In the genomic region with DNA sequence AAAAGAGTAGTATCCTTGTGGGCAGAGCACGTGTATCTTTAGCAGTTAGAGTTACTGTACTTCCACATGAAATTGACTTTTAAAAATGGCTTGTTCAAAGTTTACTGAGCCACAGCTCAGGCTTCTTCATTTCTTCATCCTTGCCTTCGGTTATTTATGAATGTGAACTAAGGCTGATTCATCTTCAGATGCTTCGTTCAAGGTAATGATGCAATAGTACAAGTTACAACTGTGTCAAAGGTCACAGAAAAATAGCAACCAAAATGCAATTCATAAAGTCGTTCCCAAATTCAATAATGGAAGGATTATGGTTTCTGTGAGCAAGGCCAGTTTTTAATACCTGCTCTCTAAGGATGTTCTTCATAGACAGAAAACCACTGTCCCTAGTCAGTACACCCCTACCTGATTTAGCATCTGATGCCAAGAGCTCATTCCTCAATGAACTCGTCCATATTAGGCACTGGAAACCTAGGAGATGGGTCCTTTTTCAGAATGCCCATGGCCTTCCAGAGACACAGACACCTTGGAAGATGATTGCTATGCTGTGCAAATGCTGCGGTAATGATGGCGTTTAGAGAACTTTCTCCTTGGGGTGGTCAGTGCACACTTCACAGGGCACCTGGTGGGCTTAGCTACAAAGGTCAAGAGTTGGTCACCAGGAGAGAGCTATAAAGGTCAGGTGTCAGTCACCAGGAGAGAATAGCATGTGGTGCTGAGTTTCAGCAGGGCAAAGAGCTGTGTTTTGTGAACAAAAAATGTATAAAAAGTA, we compare ENCODE assay signal across 22 mouse cellular contexts. TPM values are rescaled to one million over a fixed set of nuclear protein-coding genes. Genes with fewer than 3 reads are reported as not detected.
DNase-seq lines count a peak whose midpoint lies in the region; ATAC-seq lines count a peak whose summit lies in the region.
"Had no signal": no experiment of that assay in that cellular context is flagged by ENCODE, and none has a peak within 500 bp of the region (broad histone marks: within the 10 kb centered on the region; RNA-seq: fewer than 3 reads in every experiment).

No protein-coding gene starts in this region.

- H3K4me1 ChIP-seq in liver, embryonic 11.5 days (replicated peaks; ENCODE audit: control insufficient read depth, insufficient read depth, low read length) = no peaks in the 10 kb centered on the region; the same call in 1 of the 2 replicates
- H3K4me1 ChIP-seq in liver, embryonic 12.5 days = 0 out of 2 replicates have a peak, but pooled peaks cover 8% of the 10 kb centered on the region
- H3K4me1 ChIP-seq: embryonic facial prominence, embryonic 10.5 days; forebrain, embryonic 13.5 days; hindbrain, embryonic 10.5 days had no signal

- no peaks in the 10 kb centered on the region for H3K9me3 ChIP-seq in liver, embryonic 11.5 days (ENCODE audit: control insufficient read depth, low read length)
- H3K9me3 ChIP-seq in liver, embryonic 12.5 days (replicated peaks) = no peaks in the 10 kb centered on the region
- H3K9me3 ChIP-seq: embryonic facial prominence, embryonic 10.5 days; forebrain, embryonic 13.5 days; heart, embryonic 15.5 days; hindbrain, embryonic 10.5 days had no signal

- WGBS in liver, embryonic 11.5 days = 82% methylated on average over 7 of the region's 7 CpGs
- 67% methylated on average over 7 of the region's 7 CpGs for WGBS in liver, embryonic 12.5 days (ENCODE audit: insufficient replicate concordance)

- H3K27ac ChIP-seq in liver, embryonic 11.5 days (ENCODE audit: low read depth, low read length) = no peak overlapping the region
- no peak overlapping the region for H3K27ac ChIP-seq in liver, embryonic 12.5 days
- H3K27ac ChIP-seq: embryonic facial prominence, embryonic 10.5 days; forebrain, embryonic 13.5 days; gastrocnemius, adult 2 months; heart, adult 2 months; heart, embryonic 15.5 days; hindbrain, embryonic 10.5 days; hindbrain, embryonic 14.5 days had no signal

- no peaks in the 10 kb centered on the region for H3K36me3 ChIP-seq in liver, embryonic 11.5 days (ENCODE audit: control insufficient read depth, insufficient read depth, low read length)
- H3K36me3 ChIP-seq in liver, embryonic 12.5 days = no peaks in the 10 kb centered on the region
- H3K36me3 ChIP-seq: embryonic facial prominence, embryonic 10.5 days; heart, embryonic 15.5 days; hindbrain, embryonic 10.5 days had no signal

- ATAC-seq in liver, embryonic 11.5 days (replicated peaks; ENCODE audit: low FRiP score) = no peak
- ATAC-seq in liver, embryonic 12.5 days = no peak
- ATAC-seq: forebrain, embryonic 13.5 days; forebrain, postnatal 0 days had no signal

- H3K4me2 ChIP-seq in liver, embryonic 11.5 days = no peak overlapping the region
- no peak overlapping the region for H3K4me2 ChIP-seq in liver, embryonic 12.5 days
- H3K4me2 ChIP-seq: forebrain, embryonic 13.5 days; heart, embryonic 11.5 days; heart, embryonic 15.5 days; hindbrain, embryonic 14.5 days had no signal

- H3K4me3 ChIP-seq in liver, embryonic 11.5 days (ENCODE audit: low read depth, low read length) = no peak overlapping the region
- no peak overlapping the region for H3K4me3 ChIP-seq in liver, embryonic 12.5 days
- H3K4me3 ChIP-seq: embryonic facial prominence, embryonic 10.5 days; forebrain, embryonic 13.5 days; gastrocnemius, adult 2 months; heart, adult 2 months; heart, embryonic 15.5 days; hindbrain, embryonic 10.5 days had no signal

- peak; percentile 25 to 83 for DNase-seq in adrenal gland, adult (ENCODE audit: inconsistent age in 2 of 2, low spot score in 1 of 2)
- no peak for DNase-seq in adrenal gland, adult 8-10 months
- peak; percentile 20 for DNase-seq in liver, embryonic 11.5 days (ENCODE audit: low spot score)
- DNase-seq in NIH3T3 (ENCODE audit: low read depth) = peak; percentile 62
- DNase-seq in skeletal muscle tissue, adult 2 months (ENCODE audit: low read depth, low spot score) = peak; percentile 20
- DNase-seq in layer of hippocampus, postnatal 36 days = no peak
- DNase-seq in frontal cortex, postnatal 25 days (ENCODE audit: low spot score in 2 of 2) = no peak
- DNase-seq: adrenal gland, postnatal 14 days; cerebellum, adult 18-20 months; cerebellum, adult 9-11 months; forebrain, postnatal 0 days; gastrocnemius, adult 2 months; gastrocnemius, postnatal 25 days; heart, adult 2 months had no signal

- H3K27me3 ChIP-seq in liver, embryonic 11.5 days (replicated peaks; ENCODE audit: control insufficient read depth, insufficient read depth, low read length) = no peaks in the 10 kb centered on the region
- no peaks in the 10 kb centered on the region for H3K27me3 ChIP-seq in liver, embryonic 12.5 days (replicated peaks)
- H3K27me3 ChIP-seq: CH12.LX; forebrain, embryonic 13.5 days; heart, embryonic 15.5 days had no signal

- no peak overlapping the region for H3K9ac ChIP-seq in liver, embryonic 11.5 days (ENCODE audit: low read depth, low read length)
- H3K9ac ChIP-seq in liver, embryonic 12.5 days = no peak overlapping the region
- H3K9ac ChIP-seq: forebrain, embryonic 13.5 days; forebrain, postnatal 0 days; heart, embryonic 15.5 days; hindbrain, embryonic 14.5 days had no signal

RNA-seq across cellular contexts. Expression of gene Minpp1, which starts 47.4 kb away (rescaled TPM):
- 10 to 100 TPM; 36.3 to 47.2 (median 39.0) TPM for total RNA-seq in adrenal gland, adult 8-10 months (2022)
- polyA plus RNA-seq in liver, embryonic 11.5 days (2014; fragmentation: Nextera tagmentation; extraction: Ambion mirVana) = 137 and 153 TPM in 2 replicates
- polyA plus RNA-seq in liver, embryonic 12.5 days (2016; fragmentation: Nextera tagmentation; extraction: Ambion mirVana) = 118 and 120 TPM in 2 replicates
- 10 to 100 TPM; 53.1 to 64.6 TPM for total RNA-seq in layer of hippocampus, postnatal 36 days (2021)

Comparison
In these comparisons a context has a peak if more than half of its experiments do, and no peak if none do; other contexts are left out.
1. DNase-seq: peak in adrenal gland, adult (2 of 2), liver, embryonic 11.5 days (single experiment), NIH3T3 (single experiment) and skeletal muscle tissue, adult 2 months (single experiment); none in adrenal gland, adult 8-10 months (single experiment), layer of hippocampus, postnatal 36 days (0 of 2) and frontal cortex, postnatal 25 days (0 of 2).